Mouse (Mus musculus) embryonic facial prominence, embryonic 13.5 days (tissue): ENCODE results near the gene Abhd17c. TPM values are rescaled to one million over a fixed set of nuclear protein-coding genes. Genes with fewer than 3 reads are reported as not detected.
"Not testable (repeated sequence)": the region's sequence is repeated elsewhere in the genome, so short reads cannot be mapped to it uniquely, and the experiment has no call there.

ENCODE experiments used
- ATAC-seq: fragments of 200-750 bp; cut with Nextera tagmentation; 2 replicates; pipeline ENCODE4 v1.8.0; 2017; ENCODE audit warnings: low read depth; ENCODE audit not compliant: insufficient number of reproducible peaks, insufficient read depth, low FRiP score, low TSS enrichment
- H3K27ac ChIP-seq: fragments of 300-500 bp; sonication (generic); 2 replicates; pipeline ENCODE4 v1.5.1; 2015; ENCODE audit warnings: moderate library complexity, mild to moderate bottlenecking, inconsistent platforms
- H3K27me3 ChIP-seq: fragments of 300-500 bp; sonication (generic); 2 replicates; pipeline ENCODE4 v1.6.1; 2015; ENCODE audit warnings: mild to moderate bottlenecking, inconsistent platforms
- H3K36me3 ChIP-seq: fragments of 300-500 bp; sonication (generic); 2 replicates; pipeline ENCODE4 v1.6.1; 2015; ENCODE audit warnings: mild to moderate bottlenecking, inconsistent platforms
- H3K4me1 ChIP-seq: fragments of 300-500 bp; sonication (generic); 2 replicates; pipeline ENCODE4 v1.6.1; 2015; ENCODE audit warnings: inconsistent platforms
- H3K4me2 ChIP-seq: fragments of 300-500 bp; sonication (generic); 2 replicates; pipeline ENCODE4 v1.6.1; 2015; ENCODE audit warnings: moderate library complexity, mild to moderate bottlenecking, inconsistent platforms
- H3K4me3 ChIP-seq: fragments of 300-500 bp; sonication (generic); 2 replicates; pipeline ENCODE4 v1.5.1; 2015; ENCODE audit warnings: mild to moderate bottlenecking, inconsistent platforms
- H3K9ac ChIP-seq: fragments of 300-500 bp; sonication (generic); 2 replicates; pipeline ENCODE4 v1.6.1; 2015; ENCODE audit warnings: mild to moderate bottlenecking, inconsistent platforms
- H3K9me3 ChIP-seq: fragments of 300-500 bp; sonication (generic); 2 replicates; pipeline ENCODE4 v1.6.1; 2016; ENCODE audit warnings: inconsistent platforms
- WGBS: fragments of 180-500 bp; shearing (Covaris S2); methylation state at CpG from one replicate; pipeline ENCODE4 v1.1.7; 2015; ENCODE audit warnings: mixed read lengths; 5-methylcytosine and 5-hydroxymethylcytosine counted together
- polyA plus RNA-seq: library from polyadenylated mRNA; unstranded; fragments of >200 nt; fragmentation: Nextera tagmentation; extraction: Ambion mirVana; gene quantifications from 2 replicates; pipeline ENCODE4 v1.2.1, GENCODE M21; 2015

The Abhd17c gene
- polyA plus RNA-seq = 11.7 and 26.0 TPM in 2 replicates

- WGBS = 1% methylated on average over 86 of the region's 109 CpGs
- H3K4me2 ChIP-seq = peak within 1 kb of the TSS; percentile 93
- peak within 1 kb of the TSS; percentile 92 for H3K9ac ChIP-seq
Observed at GRCm38 (mm10) chr7:84151001-84151959, at the start of gene Abhd17c. Gene Abhd17c, minus strand, starts transcription at chr7:84151893.

DNA sequence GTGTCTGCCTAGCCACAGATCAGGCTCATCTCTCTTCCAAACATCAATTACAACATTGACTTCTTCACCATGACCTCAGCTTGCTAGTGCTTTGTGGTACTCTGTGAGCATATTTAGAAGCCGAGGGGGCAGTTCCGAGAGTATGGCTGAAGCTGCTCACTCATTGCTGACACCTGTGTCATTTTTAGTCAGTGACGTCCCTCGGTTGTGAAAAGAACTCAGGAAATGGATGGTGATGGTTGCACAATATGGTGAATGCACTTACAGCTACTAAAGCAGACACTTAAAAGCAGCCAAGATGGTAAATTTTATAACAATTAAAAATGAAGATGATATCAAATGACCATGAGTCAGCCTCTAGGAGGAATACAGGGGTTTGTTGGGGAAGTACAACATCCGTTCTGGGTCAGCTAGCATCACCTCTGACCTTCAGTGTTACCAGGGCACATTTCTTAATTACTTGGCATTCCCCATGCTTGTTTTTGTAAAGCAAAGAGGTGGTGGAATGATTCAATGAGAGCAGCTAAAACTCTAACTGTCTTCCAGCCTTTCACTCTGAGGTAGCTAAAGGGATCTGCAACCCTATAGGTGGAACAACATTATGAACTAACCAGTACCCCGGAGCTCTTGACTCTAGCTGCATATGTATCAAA is 45.6 kb upstream of the Abhd17c start:
- no peak for ATAC-seq
- Histone ChIP-seq H3K4me1 (no peaks in the 10 kb centered on the region; the same call in 1 of the 2 replicates), H3K4me2 (no peak overlapping the region), H3K27ac (no peak overlapping the region), H3K4me3 (no peak overlapping the region), H3K27me3 (no peaks in the 10 kb centered on the region), H3K9ac (no peak overlapping the region), H3K36me3 (no peaks in the 10 kb centered on the region), H3K9me3 (no peaks in the 10 kb centered on the region)
- 60% methylated on average over 6 of the region's 6 CpGs for WGBS

More at GRCm38 (mm10) chr7:84151001-84151959, at the start of gene Abhd17c:
- Histone ChIP-seq H3K36me3 (no peaks in the 10 kb centered on the region; the same call in 1 of the 2 replicates), H3K27ac (peak within 1 kb of the TSS; percentile 92), H3K4me3 (peak within 1 kb of the TSS; percentile 89), H3K9me3 (no peaks in the 10 kb centered on the region), H3K27me3 (no peaks in the 10 kb centered on the region), H3K4me1 (peaks cover 32% of the 10 kb centered on the region)
- peak; percentile 60 for ATAC-seq

GRCm38 (mm10) chr7:84196221-84196620 is 44.5 kb upstream of the Abhd17c start:
- no peak overlapping the region for H3K4me3 ChIP-seq
- H3K9ac ChIP-seq = no peak overlapping the region
- no peaks in the 10 kb centered on the region for H3K36me3 ChIP-seq
- H3K27me3 ChIP-seq = no peaks in the 10 kb centered on the region
- no peak for ATAC-seq
- no peak overlapping the region for H3K4me2 ChIP-seq
- H3K9me3 ChIP-seq = no peaks in the 10 kb centered on the region
- no peak overlapping the region for H3K27ac ChIP-seq
- WGBS = 68% methylated on average over 6 of the region's 6 CpGs
- H3K4me1 ChIP-seq = no peaks in the 10 kb centered on the region; the same call in 1 of the 2 replicates

DNA sequence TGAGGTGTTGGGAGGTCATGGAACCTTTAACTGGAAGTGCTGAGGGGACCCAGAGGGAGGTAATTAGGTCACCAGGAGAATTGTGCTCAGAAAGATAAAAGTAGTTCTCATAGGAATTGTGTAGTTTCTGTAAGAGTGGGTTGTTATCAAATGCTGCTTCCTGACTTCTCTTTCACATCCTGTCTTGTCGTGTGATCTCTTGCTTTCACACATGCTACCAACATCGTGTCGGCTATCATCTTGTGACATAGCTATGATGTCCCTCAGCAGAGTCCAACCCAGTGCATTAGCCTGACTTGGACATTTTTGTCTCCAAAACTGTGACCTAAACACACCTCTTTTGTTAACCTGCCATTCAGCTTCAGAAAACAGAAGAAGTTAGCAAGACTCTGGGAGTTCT is 40.6 kb upstream of the Abhd17c start:
- Histone ChIP-seq H3K27me3 (no peaks in the 10 kb centered on the region), H3K4me1 (no peaks in the 10 kb centered on the region), H3K9me3 (no peaks in the 10 kb centered on the region), H3K36me3 (no peaks in the 10 kb centered on the region), H3K4me3 (no peak overlapping the region), H3K9ac (no peak overlapping the region), H3K4me2 (no peak overlapping the region), H3K27ac (no peak overlapping the region)
- 85% methylated on average over 3 of the region's 3 CpGs for WGBS
- ATAC-seq = no peak

DNA sequence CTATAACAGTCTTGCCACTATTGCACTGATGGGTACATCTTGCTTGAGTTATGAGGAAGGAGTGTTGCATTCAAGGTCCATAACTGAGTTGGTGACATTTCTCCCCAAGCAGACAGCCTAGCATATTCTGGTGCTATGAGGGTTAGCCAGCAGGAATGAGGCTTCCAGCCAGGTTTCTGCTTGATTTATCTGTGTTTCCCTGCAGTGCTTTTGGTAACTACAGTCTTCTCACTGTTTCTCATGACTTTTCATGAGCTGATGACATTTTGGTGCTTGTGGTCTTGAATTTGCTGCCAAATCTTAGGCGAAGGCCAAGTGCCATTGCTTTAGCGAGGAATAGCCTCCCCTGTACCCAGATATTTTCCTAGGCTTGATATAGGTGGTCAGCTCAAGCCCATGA is 39.8 kb upstream of the Abhd17c start:
- H3K27ac ChIP-seq = no peak overlapping the region
- ATAC-seq = no peak
- no peaks in the 10 kb centered on the region for H3K36me3 ChIP-seq
- no peaks in the 10 kb centered on the region for H3K9me3 ChIP-seq
- H3K4me1 ChIP-seq = no peaks in the 10 kb centered on the region
- no peak overlapping the region for H3K9ac ChIP-seq
- no peak overlapping the region for H3K4me3 ChIP-seq
- 82% methylated on average over 2 of the region's 2 CpGs for WGBS
- no peaks in the 10 kb centered on the region for H3K27me3 ChIP-seq
- H3K4me2 ChIP-seq = no peak overlapping the region

DNA sequence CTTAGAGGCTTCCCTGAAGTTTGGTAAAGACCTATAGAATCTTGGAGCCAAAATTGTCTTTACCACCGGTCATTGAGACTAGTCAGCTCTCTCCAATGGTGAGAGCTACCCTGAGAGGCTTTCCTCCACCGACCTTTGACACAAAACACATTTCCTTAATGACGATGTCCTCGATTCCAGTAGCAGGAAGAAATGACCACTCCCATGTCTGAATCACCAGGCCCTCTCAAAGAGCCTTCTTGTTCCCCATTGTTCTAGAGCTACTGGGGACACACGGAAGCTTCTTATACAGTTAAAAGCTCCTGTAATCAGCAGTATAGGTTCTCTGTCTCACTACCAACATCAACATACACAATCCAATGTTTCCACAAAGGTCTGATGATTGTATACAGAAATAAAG is 36.5 kb upstream of the Abhd17c start:
- H3K4me2 ChIP-seq = no peak overlapping the region
- no peak overlapping the region for H3K27ac ChIP-seq
- no peaks in the 10 kb centered on the region for H3K27me3 ChIP-seq
- no peaks in the 10 kb centered on the region for H3K4me1 ChIP-seq
- H3K9ac ChIP-seq = no peak overlapping the region
- 70% methylated on average over 5 of the region's 5 CpGs for WGBS
- no peak overlapping the region for H3K4me3 ChIP-seq
- H3K36me3 ChIP-seq = no peaks in the 10 kb centered on the region
- no peaks in the 10 kb centered on the region for H3K9me3 ChIP-seq
- ATAC-seq = no peak

DNA sequence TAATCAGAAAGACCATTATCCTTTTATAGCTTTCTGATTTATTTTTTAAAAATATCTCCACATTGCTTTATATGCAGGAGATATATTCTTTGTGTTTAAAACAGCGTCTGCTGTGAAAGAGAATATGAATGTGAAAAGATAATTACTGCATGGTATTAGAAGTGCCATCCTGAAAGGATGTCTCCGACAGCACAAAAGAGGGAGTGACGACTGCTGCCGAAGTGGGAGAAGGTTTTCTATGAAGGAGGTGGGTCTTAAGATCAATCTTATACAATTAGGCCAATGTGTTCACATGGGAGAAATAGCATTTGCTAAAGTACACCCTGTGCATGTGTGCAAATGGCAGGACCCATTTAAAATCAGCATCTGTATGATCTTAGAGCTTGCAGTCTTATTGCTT is 33.5 kb upstream of the Abhd17c start:
- 72% methylated on average over 4 of the region's 4 CpGs for WGBS
- no peak overlapping the region for H3K4me2 ChIP-seq
- H3K9ac ChIP-seq = no peak overlapping the region
- ATAC-seq = no peak
- H3K4me1 ChIP-seq = no peaks in the 10 kb centered on the region
- H3K9me3 ChIP-seq = no peaks in the 10 kb centered on the region
- no peaks in the 10 kb centered on the region for H3K36me3 ChIP-seq
- H3K27ac ChIP-seq = no peak overlapping the region
- no peaks in the 10 kb centered on the region for H3K27me3 ChIP-seq
- no peak overlapping the region for H3K4me3 ChIP-seq

DNA sequence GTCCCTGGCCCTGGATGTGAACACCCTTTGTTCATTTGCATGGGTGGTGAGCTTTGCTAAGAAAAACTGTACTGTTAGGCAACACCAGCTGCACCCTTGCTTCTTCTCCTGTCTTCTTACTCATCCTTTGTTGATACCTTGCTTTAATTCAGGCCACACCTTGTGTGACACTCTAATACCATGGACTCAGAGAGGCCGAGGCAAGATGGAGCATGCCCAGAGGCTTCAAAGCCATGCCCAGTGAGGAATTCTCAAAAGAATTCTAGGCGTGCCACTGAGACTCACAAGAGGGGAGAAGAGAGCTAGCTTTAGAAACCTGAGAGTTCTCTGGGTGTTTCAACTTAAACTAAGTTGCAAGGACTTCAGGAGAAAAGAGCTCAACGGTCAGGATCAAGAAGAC is 33.0 kb upstream of the Abhd17c start:
- no peak for ATAC-seq
- Histone ChIP-seq H3K4me1 (no peaks in the 10 kb centered on the region), H3K27ac (no peak overlapping the region), H3K4me3 (no peak overlapping the region), H3K36me3 (no peaks in the 10 kb centered on the region), H3K9me3 (no peaks in the 10 kb centered on the region), H3K9ac (no peak overlapping the region), H3K4me2 (no peak overlapping the region), H3K27me3 (no peaks in the 10 kb centered on the region)
- 63% methylated on average over 3 of the region's 3 CpGs for WGBS

DNA sequence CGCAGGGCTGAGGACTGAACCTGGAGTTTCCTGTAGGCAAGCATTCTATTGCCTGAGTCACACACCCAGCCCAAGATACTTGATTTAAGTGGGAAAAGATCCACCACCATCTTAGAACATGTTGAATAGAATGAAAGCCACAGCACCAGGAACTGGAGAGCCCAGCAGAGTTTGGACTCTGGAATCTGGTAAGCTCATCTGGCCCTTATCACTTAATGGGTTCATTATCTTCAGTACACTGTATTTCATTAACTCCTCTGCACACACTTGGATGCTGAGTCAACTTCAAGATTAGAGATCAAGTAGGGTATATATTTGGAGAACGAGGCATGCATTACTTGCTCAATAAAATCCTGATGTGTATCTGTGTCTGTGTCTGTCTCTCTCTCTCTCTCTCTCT is 27.1 kb upstream of the Abhd17c start:
- H3K36me3 ChIP-seq, H3K4me2 ChIP-seq, H3K27ac ChIP-seq, H3K4me1 ChIP-seq, H3K4me3 ChIP-seq, H3K27me3 ChIP-seq, ATAC-seq, H3K9me3 ChIP-seq, H3K9ac ChIP-seq: not testable (repeated sequence)
- whole genome bisulfite sequencing = 80% methylated on average over 2 of the region's 2 CpGs

GRCm38 (mm10) chr7:84174655-84175448 is 23.2 kb upstream of the Abhd17c start:
- Histone ChIP-seq H3K27ac (no peak overlapping the region), H3K27me3 (0 out of 2 replicates have a peak, but pooled peaks cover 2% of the 10 kb centered on the region), H3K4me3 (no peak overlapping the region), H3K36me3 (no peaks in the 10 kb centered on the region), H3K4me1 (no peaks in the 10 kb centered on the region), H3K4me2 (no peak overlapping the region), H3K9me3 (no peaks in the 10 kb centered on the region), H3K9ac (no peak overlapping the region)
- 74% methylated on average over 11 of the region's 11 CpGs for WGBS
- no peak for ATAC-seq

GRCm38 (mm10) chr7:84173394-84173793 is 21.7 kb upstream of the Abhd17c start:
- Histone ChIP-seq H3K4me2 (no peak overlapping the region), H3K27ac (no peak overlapping the region), H3K9me3 (no peaks in the 10 kb centered on the region), H3K36me3 (no peaks in the 10 kb centered on the region), H3K9ac (no peak overlapping the region), H3K4me1 (no peaks in the 10 kb centered on the region), H3K4me3 (no peak overlapping the region), H3K27me3 (0 out of 2 replicates have a peak, but pooled peaks cover 2% of the 10 kb centered on the region)
- 86% methylated on average over 4 of the region's 4 CpGs for WGBS
- ATAC-seq = no peak
